In genomic region chr4:44973871-44974270, GRCm38 (mm10) we compare ENCODE assay signal across 7 mouse cellular contexts. TPM values are rescaled to one million over a fixed set of nuclear protein-coding genes. Genes with fewer than 3 reads are reported as not detected.
DNase-seq lines count a peak whose midpoint lies in the region; ATAC-seq and TF ChIP-seq lines count a peak whose summit lies in the region.

No protein-coding gene starts in this region.

- H3K36me3 ChIP-seq in lung, postnatal 0 days (ENCODE audit: insufficient read depth, low read length): no peaks in the 10 kb centered on the region
- no peaks in the 10 kb centered on the region for H3K36me3 ChIP-seq in forebrain, embryonic 14.5 days (ENCODE audit: control insufficient read depth, insufficient read depth, low read length)
- no peaks in the 10 kb centered on the region for H3K36me3 ChIP-seq in liver, embryonic 11.5 days (ENCODE audit: control insufficient read depth, insufficient read depth, low read length)
- no peaks in the 10 kb centered on the region for H3K36me3 ChIP-seq in stomach, embryonic 16.5 days (ENCODE audit: control insufficient read depth, insufficient read depth, low read length)

- WGBS in lung, postnatal 0 days: 40% methylated on average over 14 of the region's 14 CpGs
- WGBS in forebrain, embryonic 14.5 days: 57% methylated on average over 14 of the region's 14 CpGs
- WGBS in liver, embryonic 11.5 days: 40% methylated on average over 14 of the region's 14 CpGs
- 38% methylated on average over 14 of the region's 14 CpGs for WGBS in stomach, embryonic 16.5 days

- no peak for TF ChIP-seq EP300 in lung, postnatal 0 days (IDR thresholded peaks at IDR 0.05)

- H3K27me3 ChIP-seq in lung, postnatal 0 days (replicated peaks; ENCODE audit: insufficient read depth, low read length): no peaks in the 10 kb centered on the region
- no peaks in the 10 kb centered on the region for H3K27me3 ChIP-seq in forebrain, embryonic 14.5 days (replicated peaks; ENCODE audit: control insufficient read depth, insufficient read depth, low read length)
- no peaks in the 10 kb centered on the region for H3K27me3 ChIP-seq in liver, embryonic 11.5 days (replicated peaks; ENCODE audit: control insufficient read depth, insufficient read depth, low read length)
- H3K27me3 ChIP-seq in stomach, embryonic 16.5 days (ENCODE audit: control insufficient read depth, insufficient read depth, low read length): no peaks in the 10 kb centered on the region

- ATAC-seq in lung, postnatal 0 days: peak; percentile 18
- peak; percentile 42; the same call in 1 of the 2 replicates for ATAC-seq in forebrain, embryonic 14.5 days
- ATAC-seq in liver, embryonic 11.5 days (replicated peaks; ENCODE audit: low FRiP score): peak; percentile 6; the same call in 1 of the 2 replicates
- ATAC-seq in stomach, embryonic 16.5 days (ENCODE audit: insufficient read depth, low FRiP score): no peak; the same call in 1 of the 2 replicates

- H3K4me2 ChIP-seq in lung, postnatal 0 days (replicated peaks; ENCODE audit: low read depth, low read length): peak overlapping the region; percentile 32
- H3K4me2 ChIP-seq in forebrain, embryonic 14.5 days (ENCODE audit: low read length): peak overlapping the region; percentile 32
- H3K4me2 ChIP-seq in liver, embryonic 11.5 days: peak overlapping the region; percentile 59
- peak overlapping the region; percentile 53 for H3K4me2 ChIP-seq in stomach, embryonic 16.5 days (ENCODE audit: low read depth, low read length)

- TF ChIP-seq CTCF in lung, postnatal 0 days (IDR thresholded peaks at IDR 0.05): no peak

- no peaks in the 10 kb centered on the region for H3K4me1 ChIP-seq in lung, postnatal 0 days (ENCODE audit: insufficient read depth, low read depth, low read length)
- peaks cover 3% of the 10 kb centered on the region; the same call in 1 of the 2 replicates for H3K4me1 ChIP-seq in forebrain, embryonic 14.5 days (ENCODE audit: control insufficient read depth, insufficient read depth, low read length)
- H3K4me1 ChIP-seq in liver, embryonic 11.5 days (replicated peaks; ENCODE audit: control insufficient read depth, insufficient read depth, low read length): peaks cover 5% of the 10 kb centered on the region; the same call in 1 of the 2 replicates
- no peaks in the 10 kb centered on the region for H3K4me1 ChIP-seq in stomach, embryonic 16.5 days (ENCODE audit: control insufficient read depth, insufficient read depth, low read length)

- H3K4me3 ChIP-seq in lung, postnatal 0 days (ENCODE audit: low read depth, low read length): peak overlapping the region; percentile 8; the same call in 1 of the 2 replicates
- no peak overlapping the region for H3K4me3 ChIP-seq in forebrain, embryonic 14.5 days (ENCODE audit: low read depth, low read length)
- H3K4me3 ChIP-seq in liver, embryonic 11.5 days (ENCODE audit: low read depth, low read length): peak overlapping the region; percentile 7; the same call in 1 of the 2 replicates
- peak overlapping the region; percentile 23; the same call in 1 of the 2 replicates for H3K4me3 ChIP-seq in stomach, embryonic 16.5 days (replicated peaks; ENCODE audit: low read length)

- DNase-seq in lung, postnatal 0 days (ENCODE audit: low spot score): no peak
- no peak for DNase-seq in lung, postnatal 25 days (ENCODE audit: low spot score)
- DNase-seq in forebrain, embryonic 14.5 days (ENCODE audit: low spot score): no peak
- DNase-seq in liver, embryonic 11.5 days (ENCODE audit: low spot score): no peak
- DNase-seq in thymus, postnatal 36 days: no peak
- DNase-seq in spleen, adult 18-20 months: no peak

- no peaks in the 10 kb centered on the region for H3K9me3 ChIP-seq in lung, postnatal 0 days (ENCODE audit: low read length)
- no peaks in the 10 kb centered on the region for H3K9me3 ChIP-seq in forebrain, embryonic 14.5 days (replicated peaks; ENCODE audit: control insufficient read depth, low read length)
- H3K9me3 ChIP-seq in liver, embryonic 11.5 days (ENCODE audit: control insufficient read depth, low read length): no peaks in the 10 kb centered on the region
- H3K9me3 ChIP-seq in stomach, embryonic 16.5 days (replicated peaks; ENCODE audit: control insufficient read depth, low read length): peaks cover 3% of the 10 kb centered on the region; the same call in 1 of the 2 replicates

- H3K27ac ChIP-seq in lung, postnatal 0 days (ENCODE audit: low read length): no peak overlapping the region
- H3K27ac ChIP-seq in forebrain, embryonic 14.5 days (ENCODE audit: low read depth, low read length): no peak overlapping the region
- peak overlapping the region; percentile 2; the same call in 1 of the 2 replicates for H3K27ac ChIP-seq in liver, embryonic 11.5 days (ENCODE audit: low read depth, low read length)
- H3K27ac ChIP-seq in stomach, embryonic 16.5 days (ENCODE audit: low read length): no peak overlapping the region

- H3K9ac ChIP-seq in lung, postnatal 0 days (replicated peaks; ENCODE audit: low read depth): no peak overlapping the region
- 0 out of 2 replicates have a peak overlapping the region, but pooled peaks have one; percentile 32 for H3K9ac ChIP-seq in forebrain, embryonic 14.5 days (ENCODE audit: low read length)
- H3K9ac ChIP-seq in liver, embryonic 11.5 days (ENCODE audit: low read depth, low read length): 0 out of 2 replicates have a peak overlapping the region, but pooled peaks have one; percentile 14
- H3K9ac ChIP-seq in stomach, embryonic 16.5 days (ENCODE audit: low read length): peak overlapping the region; percentile 26; the same call in 1 of the 2 replicates

RNA-seq across cellular contexts. Expression of gene Grhpr, which starts 7.3 kb away (rescaled TPM):
- polyA plus RNA-seq in lung, postnatal 0 days (2015; fragmentation: Nextera tagmentation; extraction: Ambion mirVana): 30.9 and 33.2 TPM in 2 replicates
- polyA plus RNA-seq in forebrain, embryonic 14.5 days (2014; fragmentation: Nextera tagmentation; extraction: Ambion mirVana): 17.9 and 21.1 TPM in 2 replicates
- polyA plus RNA-seq in liver, embryonic 11.5 days (2014; fragmentation: Nextera tagmentation; extraction: Ambion mirVana): 128 and 139 TPM in 2 replicates
- 72.0 and 74.2 TPM in 2 replicates for polyA plus RNA-seq in stomach, embryonic 16.5 days (2015; fragmentation: Nextera tagmentation; extraction: Ambion mirVana)

RNA-seq across cellular contexts. Expression of gene Zbtb5, which starts 38.3 kb away (rescaled TPM):
- polyA plus RNA-seq in lung, postnatal 0 days (2015; fragmentation: Nextera tagmentation; extraction: Ambion mirVana): 10.3 and 11.7 TPM in 2 replicates
- polyA plus RNA-seq in forebrain, embryonic 14.5 days (2014; fragmentation: Nextera tagmentation; extraction: Ambion mirVana): 48.9 and 52.0 TPM in 2 replicates
- polyA plus RNA-seq in liver, embryonic 11.5 days (2014; fragmentation: Nextera tagmentation; extraction: Ambion mirVana): 12.7 and 14.7 TPM in 2 replicates
- 17.6 and 17.7 TPM in 2 replicates for polyA plus RNA-seq in stomach, embryonic 16.5 days (2015; fragmentation: Nextera tagmentation; extraction: Ambion mirVana)

RNA-seq across cellular contexts. Expression of gene Polr1e, which starts 44.5 kb away (rescaled TPM):
- 13.1 and 15.3 TPM in 2 replicates for polyA plus RNA-seq in lung, postnatal 0 days (2015; fragmentation: Nextera tagmentation; extraction: Ambion mirVana)
- 35.3 and 38.7 TPM in 2 replicates for polyA plus RNA-seq in forebrain, embryonic 14.5 days (2014; fragmentation: Nextera tagmentation; extraction: Ambion mirVana)
- 58.6 and 58.8 TPM in 2 replicates for polyA plus RNA-seq in liver, embryonic 11.5 days (2014; fragmentation: Nextera tagmentation; extraction: Ambion mirVana)
- 32.7 and 38.4 TPM in 2 replicates for polyA plus RNA-seq in stomach, embryonic 16.5 days (2015; fragmentation: Nextera tagmentation; extraction: Ambion mirVana)
